Mouse (Mus musculus) G1E-ER4 (cell line): ENCODE data around the gene Usp20. TPM values are rescaled to one million over a fixed set of nuclear protein-coding genes. Genes with fewer than 3 reads are reported as not detected.
A peak's percentile ranks its signal among the peaks of the same experiment; 100 is the strongest.

ENCODE experiments used
- GATA1 ChIP-seq: IDR thresholded peaks from one replicate; pipeline ENCODE4 v1.8.0; 2012; ENCODE audit warnings: low read length, inconsistent platforms
- polyA plus RNA-seq: library from polyadenylated mRNA; stranded (reverse); fragments of >175 nt; gene quantifications from 2 replicates; pipeline ENCODE4 v1.2.3, GENCODE M21; 2012

The Usp20 gene
- polyA plus RNA-seq, 1 experiment, result 6.3 TPM

GRCm38 (mm10) chr2:30966826-30967225 lies 15.3 kb upstream of the Usp20 start:
- TF ChIP-seq GATA1, result no peak

DNA sequence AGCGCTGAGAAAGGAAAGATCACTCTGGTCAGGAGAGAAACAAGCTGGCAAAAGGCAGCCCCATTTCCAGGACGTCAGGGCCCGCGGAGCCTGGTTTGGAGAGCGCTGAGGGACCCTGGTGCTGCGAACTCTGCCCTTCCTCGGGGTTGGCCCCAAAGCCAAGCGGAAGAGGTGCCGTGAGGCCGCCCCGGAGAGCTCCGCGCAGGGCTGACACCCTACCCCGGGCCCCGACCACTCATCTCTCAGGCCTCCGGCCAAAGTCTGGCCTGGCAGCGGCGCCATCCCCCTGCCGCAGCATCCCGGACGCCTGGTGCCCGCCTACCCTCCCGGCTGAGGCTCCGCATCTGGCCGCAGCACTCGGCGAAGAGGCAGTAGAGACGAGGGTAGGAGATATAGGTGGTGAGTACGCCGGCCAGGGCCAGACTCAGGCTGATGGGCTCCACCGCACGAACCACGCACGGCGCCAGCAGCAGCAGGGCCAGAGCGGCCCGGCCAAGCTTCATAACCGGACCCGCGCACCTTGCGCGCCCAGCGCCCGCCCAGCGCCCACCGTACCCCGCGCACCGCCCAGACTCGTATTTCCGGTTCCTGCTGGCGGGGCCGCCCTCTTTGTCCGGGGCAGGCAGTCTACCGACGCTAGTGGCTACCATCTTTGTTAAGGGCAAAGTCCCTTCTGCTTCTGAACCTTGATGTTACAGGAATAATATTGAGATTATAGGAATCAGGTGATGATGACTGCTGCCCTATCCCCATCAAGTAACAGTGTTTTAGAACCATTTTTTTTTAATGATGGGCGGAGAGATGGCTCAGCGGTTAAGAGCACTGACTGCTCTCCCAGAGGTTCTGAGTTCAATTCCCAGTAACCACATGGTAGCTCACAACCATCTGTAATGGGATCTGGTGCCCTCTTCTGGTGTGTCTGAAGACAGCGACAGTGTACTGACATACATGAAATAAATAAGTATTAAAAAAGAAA lies 14.4 kb upstream of the Usp20 start, which contains the start of gene Tor1a:
Gene Tor1a, minus strand, starts transcription at position 582 of the 976 bp plus-strand sequence.
- TF ChIP-seq GATA1, result no peak

DNA sequence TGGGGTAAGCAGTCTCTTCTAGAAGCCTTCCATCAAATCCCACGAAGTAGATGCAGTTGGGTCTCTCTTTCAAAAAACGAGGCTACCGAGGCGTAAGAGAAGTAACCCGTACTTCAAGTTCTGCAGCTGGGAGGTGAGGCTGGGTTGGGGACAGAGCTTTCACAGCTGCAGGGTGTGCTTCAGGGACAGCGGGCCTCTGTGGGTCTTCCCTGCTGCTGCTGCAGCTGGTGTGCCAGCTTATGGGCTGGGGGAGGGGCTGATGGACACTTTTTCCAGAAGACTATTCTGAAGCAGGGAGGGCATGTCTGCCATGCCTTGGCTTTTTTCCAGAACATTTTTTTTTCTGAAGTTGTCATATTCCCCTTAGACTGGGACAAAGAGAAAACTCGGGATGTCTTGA lies 945 bp downstream of the Usp20 start:
- TF ChIP-seq GATA1, result no peak

- no peak for TF ChIP-seq GATA1
Measured at GRCm38 (mm10) chr2:30985111-30986020, 3.3 kb downstream of the Usp20 start.

GRCm38 (mm10) chr2:30990221-30990620 lies 8.1 kb downstream of the Usp20 start:
- no peak for TF ChIP-seq GATA1

- TF ChIP-seq GATA1, result no peak
Measured at GRCm38 (mm10) chr2:30994853-30995252, 12.8 kb downstream of the Usp20 start.

GRCm38 (mm10) chr2:30995432-30995996 lies 13.4 kb downstream of the Usp20 start:
- no peak for TF ChIP-seq GATA1

DNA sequence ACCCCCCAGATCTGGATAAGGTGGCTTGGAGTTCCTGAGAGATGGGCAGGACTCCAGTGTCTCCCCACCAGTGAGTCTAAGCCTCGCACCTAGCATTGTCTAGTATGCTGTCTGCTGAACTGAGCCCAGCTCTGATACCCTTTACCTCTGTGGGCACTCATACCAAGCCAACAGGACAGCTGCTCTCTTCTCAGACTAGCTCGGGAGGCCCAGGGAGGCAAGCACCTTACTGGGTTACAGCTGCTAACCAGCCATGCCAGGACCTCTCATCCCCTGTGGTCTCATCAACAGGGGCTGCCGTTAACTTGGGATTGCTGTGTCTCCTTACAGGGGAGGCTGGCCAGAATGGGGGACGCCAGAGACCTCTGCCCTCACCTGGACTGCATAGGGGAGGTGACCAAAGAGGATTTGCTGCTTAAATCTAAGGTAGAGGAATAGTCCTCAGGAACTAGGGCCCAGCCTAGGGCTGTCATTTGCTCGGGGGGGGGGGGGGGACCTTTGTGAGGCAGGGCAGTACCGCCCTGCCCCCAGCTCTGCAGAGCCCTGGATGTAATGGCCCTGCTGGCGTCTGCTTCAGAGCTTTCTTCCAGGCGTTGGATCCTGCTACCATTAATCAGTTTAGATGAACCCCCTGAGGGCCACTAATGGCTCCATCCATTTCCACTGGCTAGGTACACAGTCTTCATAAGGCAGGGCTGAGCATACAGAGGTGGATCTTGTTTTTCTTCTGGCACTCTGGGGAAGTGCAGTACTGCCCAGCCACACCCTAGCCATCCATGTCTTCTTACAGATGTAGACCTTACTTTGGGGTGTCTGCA lies 16.6 kb downstream of the Usp20 start:
- TF ChIP-seq GATA1, result no peak

- TF ChIP-seq GATA1, result no peak
Measured at GRCm38 (mm10) chr2:31002857-31003256, 20.8 kb downstream of the Usp20 start.

DNA sequence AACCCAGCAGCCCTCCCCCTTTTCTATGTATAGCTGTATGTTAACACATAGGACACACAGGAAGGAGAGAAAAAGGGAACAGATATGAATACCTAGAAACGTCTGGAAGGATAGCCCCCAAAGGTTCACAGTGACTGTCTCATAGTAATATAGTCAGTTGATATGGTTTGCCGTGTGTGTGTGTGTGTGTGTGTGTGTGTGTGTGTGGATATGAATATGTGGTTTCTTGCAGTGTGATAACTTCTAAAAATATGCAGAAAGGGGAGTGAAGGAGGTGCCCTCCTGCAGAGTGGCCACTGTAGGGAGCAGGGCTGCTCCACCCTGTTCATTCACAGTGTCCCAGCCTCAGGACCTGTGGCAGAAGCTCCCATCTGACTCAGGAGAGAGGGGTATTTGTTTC lies 23.4 kb downstream of the Usp20 start:
- TF ChIP-seq GATA1, result no peak

GRCm38 (mm10) chr2:31006434-31006833 lies 24.4 kb downstream of the Usp20 start:
- TF ChIP-seq GATA1, result peak; percentile 97

GRCm38 (mm10) chr2:31007208-31007607 lies 25.1 kb downstream of the Usp20 start:
- no peak for TF ChIP-seq GATA1

DNA sequence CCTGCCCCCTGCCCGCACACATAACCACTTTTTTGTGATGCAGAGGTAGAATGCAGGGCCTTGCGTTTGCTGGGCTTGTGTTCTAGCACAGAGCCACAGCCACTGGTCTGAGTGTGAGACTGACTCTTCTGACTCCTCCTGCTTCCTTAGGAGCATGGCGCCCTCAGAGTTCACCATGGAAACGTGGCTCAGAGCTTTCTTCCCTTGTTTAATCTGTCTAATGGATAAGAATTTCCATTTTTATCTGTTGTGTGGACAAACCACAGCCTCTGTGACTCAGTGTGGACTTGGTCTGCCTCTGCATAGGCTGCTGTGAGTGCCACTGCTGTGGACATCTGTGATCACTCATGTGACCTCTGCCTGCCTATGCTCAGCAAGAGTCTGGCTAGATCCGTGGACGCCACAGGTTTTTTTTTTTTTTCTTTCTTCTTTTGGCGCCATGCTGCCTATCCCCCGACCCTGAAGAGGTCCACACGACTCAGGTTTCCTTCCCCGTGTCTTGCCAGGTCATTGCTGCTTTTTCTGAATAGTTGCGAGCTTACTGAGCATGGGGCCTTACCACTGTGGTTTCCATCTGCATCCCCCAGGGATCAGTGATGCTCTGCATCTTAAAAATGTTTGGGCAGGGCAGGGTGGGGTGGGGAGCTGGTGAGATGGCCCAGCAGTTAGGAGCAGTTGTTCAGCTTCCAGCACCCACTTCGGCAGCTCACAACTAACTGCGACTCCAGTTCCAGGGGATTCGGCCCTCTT lies 31.5 kb downstream of the Usp20 start:
- no peak for TF ChIP-seq GATA1
